Comparison of ENCODE assay signal across 8 mouse cellular contexts in the genomic region with DNA sequence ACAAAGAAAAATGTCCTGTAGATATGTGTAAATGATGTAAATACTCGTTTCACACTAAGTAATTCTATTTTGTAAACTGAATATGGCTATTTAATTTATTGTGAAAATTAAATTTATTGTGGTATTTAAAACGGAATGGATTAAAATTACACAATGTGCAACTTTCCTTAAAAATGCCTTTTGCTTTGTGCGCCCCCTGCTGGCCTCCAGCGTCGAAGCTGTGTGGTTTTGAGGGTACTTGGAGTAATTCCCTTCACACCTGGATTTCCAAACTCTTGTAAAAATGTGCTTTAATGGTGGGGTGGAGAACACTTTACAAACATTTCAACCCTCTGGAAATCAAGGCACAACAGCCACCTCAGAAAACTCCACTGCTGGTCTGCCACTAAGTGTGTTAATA.
DNase-seq lines count a peak whose midpoint lies in the region; ATAC-seq and TF ChIP-seq lines count a peak whose summit lies in the region.
"Had no signal": no experiment of that assay in that cellular context is flagged by ENCODE, and none has a peak within 500 bp of the region (broad histone marks: within the 10 kb centered on the region; RNA-seq: fewer than 3 reads in every experiment).

No protein-coding gene starts in this region.

- H3K9me3 ChIP-seq in kidney, embryonic 16.5 days (ENCODE audit: low read length): no peaks in the 10 kb centered on the region
- no peaks in the 10 kb centered on the region for H3K9me3 ChIP-seq in ES-Bruce4 (replicated peaks; ENCODE audit: control insufficient read depth, insufficient read depth, low read length, poor library complexity, severe bottlenecking)
- no peaks in the 10 kb centered on the region for H3K9me3 ChIP-seq in embryonic facial prominence, embryonic 10.5 days
- H3K9me3 ChIP-seq in liver, postnatal 0 days (ENCODE audit: low read length): no peaks in the 10 kb centered on the region
- H3K9me3 ChIP-seq: limb, embryonic 13.5 days had no signal

- no peak for ATAC-seq in kidney, embryonic 16.5 days (ENCODE audit: low FRiP score, low TSS enrichment)
- no peak for ATAC-seq in liver, postnatal 0 days

- H3K36me3 ChIP-seq in kidney, adult 2 months (ENCODE audit: control insufficient read depth, insufficient read depth, low read length): no peaks in the 10 kb centered on the region
- no peaks in the 10 kb centered on the region for H3K36me3 ChIP-seq in kidney, embryonic 16.5 days (ENCODE audit: insufficient read depth, low read length)
- H3K36me3 ChIP-seq in ES-Bruce4 (ENCODE audit: control insufficient read depth, insufficient read depth, low read length, poor library complexity, severe bottlenecking): no peaks in the 10 kb centered on the region
- no peaks in the 10 kb centered on the region for H3K36me3 ChIP-seq in embryonic facial prominence, embryonic 10.5 days (replicated peaks)
- no peaks in the 10 kb centered on the region for H3K36me3 ChIP-seq in liver, postnatal 0 days (replicated peaks; ENCODE audit: insufficient read depth, low read length)
- H3K36me3 ChIP-seq: limb, embryonic 13.5 days had no signal

- H3K4me3 ChIP-seq in kidney, adult 2 months (ENCODE audit: insufficient read depth, low read depth, low read length): no peak overlapping the region
- no peak overlapping the region for H3K4me3 ChIP-seq in kidney, embryonic 16.5 days (ENCODE audit: low read length)
- no peak overlapping the region for H3K4me3 ChIP-seq in ES-Bruce4 (ENCODE audit: low read depth, low read length)
- no peak overlapping the region for H3K4me3 ChIP-seq in embryonic facial prominence, embryonic 10.5 days
- no peak overlapping the region for H3K4me3 ChIP-seq in liver, postnatal 0 days (ENCODE audit: low read depth, low read length)
- H3K4me3 ChIP-seq: limb, embryonic 13.5 days had no signal

- WGBS in kidney, adult 2 months: 11% methylated on average over 5 of the region's 5 CpGs
- 16% methylated on average over 5 of the region's 5 CpGs for WGBS in kidney, embryonic 16.5 days
- 16% methylated on average over 5 of the region's 5 CpGs for WGBS in embryonic facial prominence, embryonic 10.5 days
- WGBS in liver, postnatal 0 days (ENCODE audit: insufficient replicate concordance): 19% methylated on average over 5 of the region's 5 CpGs

- no peak overlapping the region for H3K4me2 ChIP-seq in kidney, embryonic 16.5 days (replicated peaks; ENCODE audit: low read depth, low read length)
- H3K4me2 ChIP-seq in liver, postnatal 0 days (ENCODE audit: low read depth, low read length): no peak overlapping the region
- H3K4me2 ChIP-seq: limb, embryonic 13.5 days had no signal

- no peak overlapping the region for H3K27ac ChIP-seq in kidney, adult 2 months (ENCODE audit: insufficient read depth, low read depth, low read length)
- no peak overlapping the region for H3K27ac ChIP-seq in kidney, embryonic 16.5 days (ENCODE audit: low read length)
- H3K27ac ChIP-seq in ES-Bruce4 (ENCODE audit: insufficient read depth, low read length): no peak overlapping the region
- no peak overlapping the region for H3K27ac ChIP-seq in embryonic facial prominence, embryonic 10.5 days (replicated peaks)
- no peak overlapping the region for H3K27ac ChIP-seq in liver, postnatal 0 days (ENCODE audit: low read depth)
- H3K27ac ChIP-seq: limb, embryonic 13.5 days had no signal

- TF ChIP-seq POLR2A in kidney, adult 2 months (IDR thresholded peaks at IDR 0.05; ENCODE audit: low read depth, low read length): no peak
- TF ChIP-seq POLR2A in ES-Bruce4 (IDR thresholded peaks at IDR 0.05; ENCODE audit: insufficient read depth, low read length): no peak

- H3K4me1 ChIP-seq in kidney, adult 2 months (ENCODE audit: control insufficient read depth, insufficient read depth, low read length): no peaks in the 10 kb centered on the region; the same call in 1 of the 2 replicates
- H3K4me1 ChIP-seq in kidney, embryonic 16.5 days (ENCODE audit: insufficient read depth, low read length): no peaks in the 10 kb centered on the region
- no peaks in the 10 kb centered on the region for H3K4me1 ChIP-seq in ES-Bruce4 (ENCODE audit: control insufficient read depth, insufficient read depth, low read length)
- no peaks in the 10 kb centered on the region for H3K4me1 ChIP-seq in embryonic facial prominence, embryonic 10.5 days
- no peaks in the 10 kb centered on the region for H3K4me1 ChIP-seq in liver, postnatal 0 days (ENCODE audit: insufficient read depth)

- H3K27me3 ChIP-seq in kidney, adult 2 months (replicated peaks; ENCODE audit: control insufficient read depth, insufficient read depth, low read length): no peaks in the 10 kb centered on the region
- H3K27me3 ChIP-seq in kidney, embryonic 16.5 days (ENCODE audit: insufficient read depth, low read length): no peaks in the 10 kb centered on the region
- no peaks in the 10 kb centered on the region for H3K27me3 ChIP-seq in ES-Bruce4 (ENCODE audit: control insufficient read depth, insufficient read depth, low read length, poor library complexity, severe bottlenecking)
- H3K27me3 ChIP-seq in embryonic facial prominence, embryonic 10.5 days (replicated peaks; ENCODE audit: low read depth, poor library complexity, severe bottlenecking): no peaks in the 10 kb centered on the region
- no peaks in the 10 kb centered on the region for H3K27me3 ChIP-seq in liver, postnatal 0 days (ENCODE audit: insufficient read depth, low read length)
- H3K27me3 ChIP-seq: limb, embryonic 13.5 days had no signal

- peak; percentile 52 for TF ChIP-seq CTCF in kidney, adult 2 months (conservative IDR thresholded peaks at IDR 0.05; ENCODE audit: insufficient read depth, insufficient read length, low read depth, low read length)
- peak; percentile 64 for TF ChIP-seq CTCF in ES-Bruce4 (IDR thresholded peaks at IDR 0.05; ENCODE audit: low read depth, low read length)
- TF ChIP-seq CTCF in liver, postnatal 0 days (IDR thresholded peaks at IDR 0.05; ENCODE audit: low read depth): peak; percentile 49

- no peak for TF ChIP-seq EP300 in ES-Bruce4 (IDR thresholded peaks at IDR 0.05; ENCODE audit: insufficient read depth, low read depth, low read length)
- TF ChIP-seq EP300 in liver, postnatal 0 days (IDR thresholded peaks at IDR 0.05; ENCODE audit: low read depth): no peak

- H3K9ac ChIP-seq in kidney, embryonic 16.5 days (replicated peaks; ENCODE audit: low read length): no peak overlapping the region
- no peak overlapping the region for H3K9ac ChIP-seq in ES-Bruce4 (ENCODE audit: low read depth, poor library complexity, severe bottlenecking)
- H3K9ac ChIP-seq in liver, postnatal 0 days (replicated peaks): no peak overlapping the region
- H3K9ac ChIP-seq: limb, embryonic 13.5 days had no signal

- DNase-seq in kidney, adult 2 months: peak; percentile 15
- DNase-seq in NIH3T3 (ENCODE audit: low read depth): peak; percentile 36
- peak; percentile 51 for DNase-seq in embryonic facial prominence, embryonic 10.5 days (ENCODE audit: low spot score)
- no peak for DNase-seq in liver, postnatal 0 days
- no peak for DNase-seq in spleen, postnatal 36 days (ENCODE audit: low spot score in 2 of 2)

Comparison
In these comparisons a context has a peak if more than half of its experiments do, and no peak if none do; other contexts are left out.
1. DNase-seq: peak in kidney, adult 2 months (single experiment), NIH3T3 (single experiment) and embryonic facial prominence, embryonic 10.5 days (single experiment); none in liver, postnatal 0 days (single experiment) and spleen, postnatal 36 days (0 of 2).
2. Peak in every context shown above with its lines, with median percentiles within 50 percentile points of each other: CTCF ChIP-seq.